Mouse (Mus musculus) heart, adult 2 months (tissue): Measurements from ENCODE around the gene Tor4a. TPM values are rescaled to one million over a fixed set of nuclear protein-coding genes. Genes with fewer than 3 reads are reported as not detected.
A peak's percentile ranks its signal among the peaks of the same experiment; 100 is the strongest.

Experiments
- DNase-seq, 2 experiments: peaks; one replicate each; pipeline ENCODE4 v3.0.0; 2021
- H3K27ac ChIP-seq: fragments of 200-600 bp; 2 replicates; pipeline ENCODE4 v1.8.1; 2022
- H3K27me3 ChIP-seq: fragments of 200-500 bp; 2 replicates; pipeline ENCODE4 v1.6.1; 2012; ENCODE audit warnings: mild to moderate bottlenecking, low read length, inconsistent platforms, mixed read lengths; ENCODE audit not compliant: control insufficient read depth, insufficient read depth
- H3K36me3 ChIP-seq: fragments of 200-500 bp; 2 replicates; pipeline ENCODE4 v1.6.1; 2012; ENCODE audit warnings: low read length, inconsistent platforms; ENCODE audit not compliant: control insufficient read depth, insufficient read depth
- H3K4me1 ChIP-seq: fragments of 200-500 bp; 2 replicates; pipeline ENCODE4 v1.6.1; 2011; ENCODE audit warnings: low read length; ENCODE audit not compliant: control insufficient read depth, insufficient read depth
- H3K4me3 ChIP-seq: fragments of 200-600 bp; 2 replicates; pipeline ENCODE4 v1.8.1; 2022
- H3K79me2 ChIP-seq: fragments of 200-500 bp; replicated peaks from 2 replicates; pipeline ENCODE4 v1.6.1; 2012; ENCODE audit warnings: mild to moderate bottlenecking, inconsistent platforms, low read length, moderate library complexity, mixed read lengths; ENCODE audit not compliant: control insufficient read depth, insufficient read depth
- H3K9ac ChIP-seq: fragments of 200-500 bp; 2 replicates; pipeline ENCODE4 v1.6.1; 2012; ENCODE audit warnings: low read depth, mild to moderate bottlenecking, control low read depth, inconsistent platforms, low read length, mixed read lengths
- CTCF ChIP-seq: fragments of 200-600 bp; IDR thresholded peaks from 2 replicates; pipeline ENCODE4 v1.8.1; 2022; ENCODE audit warnings: antibody characterized with exemption, mild to moderate bottlenecking, moderate library complexity
- EP300 ChIP-seq: fragments of 200-500 bp; IDR thresholded peaks from 2 replicates; pipeline ENCODE4 v1.6.1; 2011; ENCODE audit warnings: low read depth, low read length, control low read depth; ENCODE audit not compliant: insufficient read depth
- POLR2A ChIP-seq: fragments of 200-500 bp; IDR thresholded peaks from 2 replicates; pipeline ENCODE4 v1.6.1; 2011; ENCODE audit warnings: mild to moderate bottlenecking, low read depth, low read length, control low read depth; ENCODE audit not compliant: insufficient read depth
- WGBS: fragments of 180-500 bp; shearing (Covaris S2); methylation state at CpG from one replicate; pipeline ENCODE4 v1.1.7; 2018; 5-methylcytosine and 5-hydroxymethylcytosine counted together
- intact Hi-C: fragments of 180-260 bp; cut with DNase I; formaldehyde crosslinking; loops from one replicate; pipeline ENCODE4 v1.15.1; 2025
- long read RNA-seq: library from polyadenylated mRNA; stranded (forward); transcript quantifications from one replicate; pipeline ENCODE4 v2.0.0, GENCODE M21; 2021
- polyA plus RNA-seq: library from polyadenylated mRNA; depleted of rRNA; stranded (reverse); fragments of >200 nt; gene quantifications from 2 replicates; pipeline ENCODE4 v1.2.3, GENCODE M21; 2012; rRNA removed
- total RNA-seq, 2 experiments: library from RNA; stranded (reverse); gene quantifications; 2 replicates each; pipeline ENCODE4 v1.2.3; 2021

The Tor4a gene
- total RNA-seq (1 to 10 TPM; 4.3 to 4.9 TPM), polyA plus RNA-seq (6.8 and 9.4 TPM in 2 replicates)
- long read RNA-seq, transcript Tor4a-201 (2 exons, 3,255 nt) = major isoform, 5 of 6 reads
- long read RNA-seq, partial matches to known transcripts = 0 of 6 reads
- long read RNA-seq, other reads (novel, unspliced or antisense) = 1 of 6 reads

- TF ChIP-seq EP300 = peak; percentile 88
- TF ChIP-seq CTCF = no peak
- peak; percentile 87 for TF ChIP-seq POLR2A
- H3K27me3 ChIP-seq = no peaks in the 10 kb centered on the region
- intact Hi-C loops = loop anchor here (1.0 kb wide), 2 partner anchors 16 to 29 kb away; partner anchors contain the start of gene Nrarp
- DNase-seq = peak; percentile 85 to 93
- H3K4me1 ChIP-seq = peaks cover 20% of the 10 kb centered on the region
- H3K79me2 ChIP-seq = no peaks in the 10 kb centered on the region
- peak within 1 kb of the TSS; percentile 52 for H3K4me3 ChIP-seq
- 18% methylated on average over 8 of the region's 8 CpGs for WGBS
- no peaks in the 10 kb centered on the region for H3K36me3 ChIP-seq
- peak within 1 kb of the TSS; percentile 95 for H3K27ac ChIP-seq
- H3K9ac ChIP-seq = peak within 1 kb of the TSS; percentile 51
Observed at GRCm38 (mm10) chr2:25196172-25196954, at the start of gene Tor4a. Tor4a (minus strand) TSS chr2:25196886.

GRCm38 (mm10) chr2:25244144-25244543 lies 47.5 kb upstream of the Tor4a start:
- Histone ChIP-seq H3K4me3 (no peak overlapping the region), H3K79me2 (no peaks in the 10 kb centered on the region), H3K9ac (no peak overlapping the region), H3K4me1 (peaks cover 2% of the 10 kb centered on the region; the same call in 1 of the 2 replicates), H3K36me3 (no peaks in the 10 kb centered on the region), H3K27ac (no peak overlapping the region), H3K27me3 (peaks cover 5% of the 10 kb centered on the region; the same call in 1 of the 2 replicates)
- intact Hi-C loops = no loop called here
- TF ChIP-seq EP300 (no peak), POLR2A (no peak), CTCF (no peak)
- 82% methylated on average over 4 of the region's 4 CpGs for WGBS
- no peak for DNase-seq

GRCm38 (mm10) chr2:25243342-25243741 lies 46.7 kb upstream of the Tor4a start:
- intact Hi-C loops = no loop called here
- peaks cover 5% of the 10 kb centered on the region; the same call in 1 of the 2 replicates for H3K27me3 ChIP-seq
- no peak for TF ChIP-seq CTCF
- no peak for TF ChIP-seq EP300
- no peak for TF ChIP-seq POLR2A
- H3K9ac ChIP-seq = no peak overlapping the region
- peaks cover 2% of the 10 kb centered on the region; the same call in 1 of the 2 replicates for H3K4me1 ChIP-seq
- no peak overlapping the region for H3K27ac ChIP-seq
- H3K4me3 ChIP-seq = no peak overlapping the region
- DNase-seq = no peak
- H3K79me2 ChIP-seq = no peaks in the 10 kb centered on the region
- no peaks in the 10 kb centered on the region for H3K36me3 ChIP-seq
- 71% methylated on average over 8 of the region's 8 CpGs for WGBS

- intact Hi-C loops = no loop called here
- H3K27ac ChIP-seq = no peak within 1 kb of the TSS; the same call in 1 of the 2 replicates
Observed at GRCm38 (mm10) chr2:25242101-25242506, 45.4 kb upstream of the Tor4a start, which contains the start of the genes Rnf208 and Cysrt1. Rnf208 (plus strand) TSS chr2:25242255. Cysrt1 (minus strand) TSS chr2:25242452.

GRCm38 (mm10) chr2:25241438-25241775 lies 44.7 kb upstream of the Tor4a start:
- Histone ChIP-seq H3K27ac (no peak overlapping the region), H3K27me3 (peaks cover 5% of the 10 kb centered on the region; the same call in 1 of the 2 replicates), H3K9ac (no peak overlapping the region), H3K36me3 (no peaks in the 10 kb centered on the region), H3K4me3 (no peak overlapping the region), H3K4me1 (peaks cover 2% of the 10 kb centered on the region; the same call in 1 of the 2 replicates), H3K79me2 (no peaks in the 10 kb centered on the region)
- intact Hi-C loops = no loop called here
- TF ChIP-seq POLR2A = no peak
- no peak for TF ChIP-seq CTCF
- TF ChIP-seq EP300 = no peak
- 19% methylated on average over 6 of the region's 6 CpGs for WGBS
- no peak for DNase-seq

More at GRCm38 (mm10) chr2:25242101-25242506, 45.4 kb upstream of the Tor4a start, which contains the start of the genes Rnf208 and Cysrt1:
- under 1% methylated on average over 53 of the region's 59 CpGs for WGBS
- Histone ChIP-seq H3K27me3 (peaks cover 5% of the 10 kb centered on the region; the same call in 1 of the 2 replicates), H3K9ac (no peak within 1 kb of the TSS), H3K4me1 (peaks cover 2% of the 10 kb centered on the region; the same call in 1 of the 2 replicates), H3K4me3 (peak within 1 kb of the TSS; percentile 36), H3K36me3 (no peaks in the 10 kb centered on the region), H3K79me2 (no peaks in the 10 kb centered on the region)
- DNase-seq = no peak
- no peak for TF ChIP-seq EP300
- TF ChIP-seq POLR2A = no peak
- no peak for TF ChIP-seq CTCF
